Mouse (Mus musculus): ENCODE results near the gene Tle3. TPM values are rescaled to one million over a fixed set of nuclear protein-coding genes. Genes with fewer than 3 reads are reported as not detected.

The Tle3 gene
- total RNA-seq, 2 experiments from 2014 or later: 80.8 to 92.7 TPM

- intact Hi-C loops (cut with DNase I): no loop called here
- DNase-seq (ENCODE audit: extremely low spot score in 1 of 2, low spot score in 2 of 2): no peak
These were observed 14.1 kb downstream of the Tle3 start for GRCm38 (mm10) chr9:61386314-61386713.

GRCm38 (mm10) chr9:61387797-61388196 lies 15.6 kb downstream of the Tle3 start:
- intact Hi-C loops (cut with DNase I): no loop called here
- DNase-seq (ENCODE audit: extremely low spot score in 1 of 2, low spot score in 2 of 2): no peak

- DNase-seq (ENCODE audit: extremely low spot score in 1 of 2, low spot score in 2 of 2): no peak
- intact Hi-C loops (cut with DNase I): no loop called here
These were observed 16.0 kb downstream of the Tle3 start for GRCm38 (mm10) chr9:61388214-61388613.

GRCm38 (mm10) chr9:61388689-61389403 lies 16.7 kb downstream of the Tle3 start:
- DNase-seq (ENCODE audit: extremely low spot score in 1 of 2, low spot score in 2 of 2): no peak
- intact Hi-C loops (cut with DNase I): no loop called here

- intact Hi-C loops (cut with DNase I): no loop called here
These were observed 17.2 kb downstream of the Tle3 start for GRCm38 (mm10) chr9:61389404-61389701.

GRCm38 (mm10) chr9:61391570-61392337 lies 19.6 kb downstream of the Tle3 start:
- DNase-seq (ENCODE audit: extremely low spot score in 1 of 2, low spot score in 2 of 2): no peak
- intact Hi-C loops (cut with DNase I): no loop called here

More at GRCm38 (mm10) chr9:61389404-61389701, 17.2 kb downstream of the Tle3 start:
- DNase-seq (ENCODE audit: extremely low spot score in 1 of 2, low spot score in 2 of 2): no peak

GRCm38 (mm10) chr9:61392338-61392620 lies 20.1 kb downstream of the Tle3 start:
- DNase-seq (ENCODE audit: extremely low spot score in 1 of 2, low spot score in 2 of 2): no peak
- intact Hi-C loops (cut with DNase I): no loop called here

GRCm38 (mm10) chr9:61393161-61393560 lies 21.0 kb downstream of the Tle3 start:
- intact Hi-C loops (cut with DNase I): no loop called here
- DNase-seq (ENCODE audit: extremely low spot score in 1 of 2, low spot score in 2 of 2): no peak

- intact Hi-C loops (cut with DNase I): no loop called here
- no peak for DNase-seq (ENCODE audit: extremely low spot score in 1 of 2, low spot score in 2 of 2)
These were observed 21.7 kb downstream of the Tle3 start for GRCm38 (mm10) chr9:61393847-61394246.

GRCm38 (mm10) chr9:61395071-61395470 lies 22.9 kb downstream of the Tle3 start:
- intact Hi-C loops (cut with DNase I): no loop called here
- DNase-seq (ENCODE audit: extremely low spot score in 1 of 2, low spot score in 2 of 2): no peak

GRCm38 (mm10) chr9:61396474-61396873 lies 24.3 kb downstream of the Tle3 start:
- intact Hi-C loops (cut with DNase I): no loop called here
- DNase-seq (ENCODE audit: extremely low spot score in 1 of 2, low spot score in 2 of 2): no peak

GRCm38 (mm10) chr9:61397130-61397529 lies 25.0 kb downstream of the Tle3 start:
- no peak for DNase-seq (ENCODE audit: extremely low spot score in 1 of 2, low spot score in 2 of 2)
- intact Hi-C loops (cut with DNase I): no loop called here

GRCm38 (mm10) chr9:61398160-61398559 lies 26.0 kb downstream of the Tle3 start:
- DNase-seq (ENCODE audit: extremely low spot score in 1 of 2, low spot score in 2 of 2): no peak
- intact Hi-C loops (cut with DNase I): no loop called here

GRCm38 (mm10) chr9:61400132-61400531 lies 28.0 kb downstream of the Tle3 start:
- DNase-seq (ENCODE audit: extremely low spot score in 1 of 2, low spot score in 2 of 2): no peak
- intact Hi-C loops (cut with DNase I): no loop called here

GRCm38 (mm10) chr9:61401664-61402063 lies 29.5 kb downstream of the Tle3 start:
- intact Hi-C loops (cut with DNase I): no loop called here
- DNase-seq (ENCODE audit: extremely low spot score in 1 of 2, low spot score in 2 of 2): no peak

- intact Hi-C loops (cut with DNase I): no loop called here
- no peak for DNase-seq (ENCODE audit: extremely low spot score in 1 of 2, low spot score in 2 of 2)
These were observed 30.1 kb downstream of the Tle3 start for GRCm38 (mm10) chr9:61402268-61402667.

GRCm38 (mm10) chr9:61402716-61403115 lies 30.6 kb downstream of the Tle3 start:
- intact Hi-C loops (cut with DNase I): no loop called here
- no peak for DNase-seq (ENCODE audit: extremely low spot score in 1 of 2, low spot score in 2 of 2)

- intact Hi-C loops (cut with DNase I): no loop called here
- DNase-seq (ENCODE audit: extremely low spot score in 1 of 2, low spot score in 2 of 2): no peak
These were observed 31.9 kb downstream of the Tle3 start for GRCm38 (mm10) chr9:61403866-61404614.

- no peak for DNase-seq (ENCODE audit: extremely low spot score in 1 of 2, low spot score in 2 of 2)
- intact Hi-C loops (cut with DNase I): no loop called here
These were observed 32.4 kb downstream of the Tle3 start for GRCm38 (mm10) chr9:61404615-61404980.

- DNase-seq (ENCODE audit: extremely low spot score in 1 of 2, low spot score in 2 of 2): peak; percentile 82 to 86
- intact Hi-C loops (cut with DNase I): no loop called here
These were observed 32.9 kb downstream of the Tle3 start for GRCm38 (mm10) chr9:61404998-61405621.
